Mouse (Mus musculus): ENCODE results near the gene Nacc1. TPM values are rescaled to one million over a fixed set of nuclear protein-coding genes. Genes with fewer than 3 reads are reported as not detected.
"Not testable (repeated sequence)": the region's sequence is repeated elsewhere in the genome, so short reads cannot be mapped to it uniquely, and the experiment has no call there.

Gene Nacc1
- total RNA-seq, 2 experiments from 2014 or later = 31.8 to 43.0 TPM

DNA sequence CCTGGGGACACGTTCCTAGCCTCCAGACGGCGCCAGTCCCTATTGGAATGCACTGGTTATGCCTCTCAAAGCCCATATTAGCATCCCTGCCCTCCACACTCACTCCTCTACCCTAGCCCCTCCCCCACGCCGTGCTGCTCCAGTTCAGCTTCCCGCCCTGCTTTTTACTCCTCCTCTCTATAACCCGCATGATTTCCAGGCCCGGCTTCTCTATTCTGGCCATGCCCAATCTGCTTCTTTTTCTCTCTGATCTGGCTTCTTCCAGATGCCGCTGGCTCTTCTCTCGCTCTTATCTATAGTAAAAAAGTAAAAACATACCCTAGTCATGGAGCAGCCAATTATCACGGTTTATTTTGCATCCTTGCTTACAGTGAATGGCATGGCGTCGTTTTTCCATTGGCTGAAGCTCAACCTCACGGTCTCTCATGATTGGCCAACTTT lies 40.2 kb downstream of the Nacc1 start:
- ATAC-seq (ENCODE audit: poor library complexity, severe bottlenecking) = no peak

- ATAC-seq (ENCODE audit: poor library complexity, severe bottlenecking) = no peak
Measured at GRCm38 (mm10) chr8:84646800-84647199, 40.9 kb downstream of the Nacc1 start.

GRCm38 (mm10) chr8:84643019-84643418 lies 44.6 kb downstream of the Nacc1 start:
- ATAC-seq (ENCODE audit: poor library complexity, severe bottlenecking) = no peak

DNA sequence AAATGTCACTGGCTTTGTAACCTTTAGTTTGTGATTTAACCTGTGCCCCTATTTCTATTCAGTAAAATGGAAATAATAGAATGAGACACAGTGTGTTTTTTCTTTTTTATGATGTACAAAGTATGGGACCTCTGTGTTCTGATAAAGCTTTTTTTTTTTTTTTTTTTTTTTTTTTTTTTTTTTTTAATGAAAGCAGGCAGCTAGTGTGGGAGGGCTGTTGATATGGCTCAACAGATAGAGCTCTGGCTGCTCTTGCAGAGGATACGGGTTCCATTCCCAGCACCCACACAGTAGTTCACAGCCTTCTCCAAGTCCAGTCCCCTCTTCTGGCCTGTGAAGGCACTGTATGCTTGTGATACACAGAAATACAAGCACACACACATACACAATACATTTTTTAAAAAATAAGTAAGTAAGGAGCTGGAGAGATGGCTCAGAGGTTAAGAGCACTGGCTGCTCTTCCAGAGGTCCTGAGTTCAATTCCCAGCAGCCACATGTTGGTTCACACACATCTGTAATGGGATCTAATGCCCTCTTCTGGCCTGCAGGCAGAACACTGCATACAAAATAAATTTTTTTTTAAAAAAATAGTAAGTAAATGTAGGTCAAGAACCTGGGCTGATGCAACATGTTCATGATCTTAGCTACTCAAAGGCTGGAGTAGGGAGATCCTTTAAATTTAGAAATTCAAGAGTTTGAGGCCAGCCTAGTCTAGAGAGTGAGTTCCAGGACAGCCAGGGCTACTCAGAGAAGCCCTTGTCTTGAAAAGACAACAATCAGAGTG lies 45.9 kb downstream of the Nacc1 start:
- ATAC-seq (ENCODE audit: poor library complexity, severe bottlenecking) = no peak

- no peak for ATAC-seq (ENCODE audit: poor library complexity, severe bottlenecking)
Measured at GRCm38 (mm10) chr8:84640617-84641294, 46.9 kb downstream of the Nacc1 start.

DNA sequence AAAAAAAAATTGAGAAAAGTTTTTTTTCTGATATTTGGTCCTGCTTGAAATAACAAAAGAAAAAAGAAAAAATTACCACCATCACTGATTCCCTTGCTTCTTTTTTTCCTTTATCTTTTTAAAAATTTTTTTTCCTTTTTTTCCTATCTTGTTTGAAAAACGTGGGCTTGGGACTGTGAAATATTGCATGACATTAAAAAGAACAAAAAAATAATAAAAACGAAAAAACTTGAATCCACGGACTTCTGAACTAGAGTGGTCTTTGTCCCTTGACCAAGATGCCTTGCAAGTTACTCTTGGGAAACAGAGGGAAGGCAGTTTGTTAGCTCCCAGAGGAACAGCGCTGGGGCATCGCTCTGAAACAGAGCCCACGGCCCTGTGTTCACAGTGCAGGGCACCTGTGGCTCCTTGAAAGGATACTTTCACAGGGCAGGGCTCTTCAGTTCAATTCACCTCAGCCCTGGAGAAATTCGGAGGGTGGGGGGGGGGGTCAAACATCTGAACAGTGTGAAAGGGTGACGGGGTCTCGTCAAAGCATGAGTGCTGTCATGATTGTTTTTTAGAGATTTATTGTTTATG lies 47.6 kb downstream of the Nacc1 start:
- no peak for ATAC-seq (ENCODE audit: poor library complexity, severe bottlenecking)

DNA sequence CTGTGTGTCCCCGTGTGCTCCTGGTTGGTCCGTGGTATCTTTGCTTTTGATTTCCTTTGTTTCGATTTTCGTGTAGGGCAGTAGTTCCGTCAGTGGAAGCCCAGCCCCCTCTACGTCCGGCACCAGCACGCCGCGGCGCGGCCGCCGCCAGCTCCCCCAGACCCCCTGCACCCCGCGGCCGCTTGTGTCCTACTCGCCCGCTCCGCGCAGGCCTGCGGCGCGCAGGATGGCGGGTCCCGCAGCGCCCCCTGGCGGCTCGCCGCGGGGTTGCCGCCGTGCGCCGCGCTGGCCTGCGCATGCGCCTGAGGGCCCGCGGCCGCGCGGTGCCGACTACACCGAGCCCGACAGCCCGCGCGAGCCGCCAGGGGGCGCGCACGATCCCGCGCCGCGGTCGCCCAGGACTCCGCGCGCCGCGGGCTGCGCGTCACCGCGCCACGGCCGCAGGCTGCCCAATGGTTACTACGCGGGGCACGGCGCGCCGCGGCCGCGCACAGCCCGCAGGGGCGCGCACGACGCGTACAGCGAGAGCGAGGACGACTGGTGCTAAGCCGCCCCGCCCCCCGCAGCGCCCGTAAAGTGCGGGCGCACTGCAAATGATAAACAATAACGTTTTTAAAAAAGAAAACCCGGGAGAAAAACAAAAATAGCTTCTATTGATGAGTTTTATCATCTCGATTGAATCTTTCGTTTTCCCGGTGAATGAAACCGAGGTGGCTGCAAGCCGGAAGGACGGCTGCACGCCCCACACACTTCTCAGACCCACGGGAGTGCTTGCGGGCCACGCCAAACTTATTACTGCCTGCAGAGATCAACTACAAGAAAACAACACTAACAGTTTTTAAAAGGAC lies 48.3 kb downstream of the Nacc1 start:
- ATAC-seq (ENCODE audit: poor library complexity, severe bottlenecking) = peak; percentile 92

- ATAC-seq (ENCODE audit: poor library complexity, severe bottlenecking) = 0 out of 2 replicates have a peak, but pooled peaks have one; percentile 6
Measured at GRCm38 (mm10) chr8:84638555-84639161, 49.0 kb downstream of the Nacc1 start.

GRCm38 (mm10) chr8:84637946-84638554 lies 49.6 kb downstream of the Nacc1 start:
- ATAC-seq (ENCODE audit: poor library complexity, severe bottlenecking) = 0 out of 2 replicates have a peak, but pooled peaks have one; percentile 7

GRCm38 (mm10) chr8:84636051-84636691 lies 51.5 kb downstream of the Nacc1 start:
- no peak for ATAC-seq (ENCODE audit: poor library complexity, severe bottlenecking)

DNA sequence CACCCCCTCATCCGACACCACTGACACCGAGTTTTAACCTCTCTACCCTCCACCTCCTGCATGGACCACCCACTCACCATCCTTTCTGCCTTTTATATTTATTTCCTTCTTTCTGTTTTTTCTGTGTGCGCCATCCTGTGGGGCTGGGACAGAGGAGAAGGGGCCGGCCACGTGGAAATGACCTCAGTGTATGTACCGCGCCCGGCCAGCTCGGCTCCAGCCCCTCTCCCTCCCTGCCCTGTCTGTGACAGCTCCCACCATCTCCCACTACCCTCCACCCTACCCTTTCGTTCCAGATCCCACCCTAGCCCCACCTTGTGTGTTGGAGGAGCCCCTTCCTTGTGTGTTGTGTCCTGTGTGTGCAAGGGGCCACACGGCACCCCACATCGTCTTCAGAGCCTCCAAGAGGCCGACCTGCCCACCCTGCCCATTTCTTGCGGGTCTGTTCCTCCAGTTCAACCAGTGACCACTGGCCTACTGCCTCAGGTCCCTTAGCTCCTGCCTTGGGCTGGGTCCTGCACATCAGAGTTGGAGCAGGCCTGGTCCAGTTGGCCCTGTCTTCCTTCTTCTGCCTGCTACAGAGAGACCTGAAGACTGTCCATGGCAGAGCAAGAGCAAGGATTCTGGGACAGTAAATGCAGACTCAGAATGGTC lies 52.1 kb downstream of the Nacc1 start:
- ATAC-seq (ENCODE audit: poor library complexity, severe bottlenecking) = no peak

- ATAC-seq (ENCODE audit: poor library complexity, severe bottlenecking) = no peak
Measured at GRCm38 (mm10) chr8:84634849-84635304, 52.8 kb downstream of the Nacc1 start.

GRCm38 (mm10) chr8:84633841-84634584 lies 53.6 kb downstream of the Nacc1 start:
- no peak for ATAC-seq (ENCODE audit: poor library complexity, severe bottlenecking)

DNA sequence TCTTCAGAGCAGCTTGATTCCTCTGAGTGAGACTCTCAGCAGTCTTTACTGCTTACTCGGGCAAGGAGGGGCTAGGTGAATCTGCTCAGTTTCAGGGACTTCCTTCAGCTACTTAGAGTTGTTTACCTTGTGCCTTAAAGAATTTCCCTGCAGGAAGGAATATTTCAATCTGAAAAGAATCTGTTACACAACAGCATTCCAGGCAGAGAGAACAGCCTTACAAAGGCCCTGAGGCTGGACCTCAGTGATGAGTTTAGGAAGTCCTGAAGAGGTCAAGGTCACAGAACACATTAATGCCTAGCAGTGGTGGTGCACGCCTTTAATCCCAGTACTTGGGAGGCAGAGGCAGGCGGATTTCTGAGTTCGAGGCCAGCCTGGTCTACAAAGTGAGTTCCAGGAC lies 55.8 kb downstream of the Nacc1 start:
- no peak for ATAC-seq (ENCODE audit: poor library complexity, severe bottlenecking)

DNA sequence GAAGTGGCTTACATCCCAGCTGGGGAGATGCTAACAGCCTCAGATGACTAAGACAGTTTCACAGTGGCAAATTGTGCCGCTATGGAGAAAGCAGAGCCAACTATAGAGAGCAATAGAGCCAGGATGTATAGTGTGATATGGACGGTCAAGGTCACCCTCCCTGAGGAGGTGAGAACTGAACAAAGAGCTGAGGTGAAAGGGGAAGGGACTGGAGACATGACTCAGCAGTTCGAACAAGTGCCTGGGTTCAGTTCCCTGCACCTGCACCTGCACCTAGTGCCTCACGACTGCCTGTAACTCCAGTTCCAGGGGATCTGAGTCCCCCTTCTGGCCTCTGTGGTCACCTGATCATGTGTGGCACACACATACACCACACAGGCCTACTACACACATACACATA lies 57.5 kb downstream of the Nacc1 start:
- no peak for ATAC-seq (ENCODE audit: poor library complexity, severe bottlenecking)

GRCm38 (mm10) chr8:84629586-84629985 lies 58.1 kb downstream of the Nacc1 start:
- ATAC-seq (ENCODE audit: poor library complexity, severe bottlenecking) = no peak

DNA sequence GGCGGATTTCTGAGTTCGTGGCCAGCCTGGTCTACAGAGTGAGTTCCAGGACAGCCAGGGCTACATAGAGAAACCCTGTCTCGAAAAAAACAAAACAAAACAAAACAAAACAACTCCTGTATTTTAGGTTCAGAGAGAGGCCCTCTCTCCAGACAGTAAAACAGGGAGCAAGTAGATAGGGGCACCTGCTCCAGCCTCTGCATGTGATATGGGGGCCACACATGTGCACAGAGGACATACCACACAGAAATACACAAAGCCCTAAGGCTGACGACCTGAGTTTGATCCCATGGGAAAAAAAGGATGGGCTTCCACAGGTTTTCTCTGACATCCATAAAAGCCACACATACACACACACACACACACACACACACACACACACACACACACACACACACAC lies 64.2 kb downstream of the Nacc1 start:
- not testable (repeated sequence) for ATAC-seq (ENCODE audit: poor library complexity, severe bottlenecking)

GRCm38 (mm10) chr8:84621102-84621625 lies 66.5 kb downstream of the Nacc1 start:
- ATAC-seq (ENCODE audit: poor library complexity, severe bottlenecking) = no peak
